Mouse (Mus musculus): ENCODE data around the gene AC124502.3. TPM values are rescaled to one million over a fixed set of nuclear protein-coding genes. Genes with fewer than 3 reads are reported as not detected.

AC124502.3 gene
- polyA plus RNA-seq, 1 experiment: 1.6 TPM

DNA sequence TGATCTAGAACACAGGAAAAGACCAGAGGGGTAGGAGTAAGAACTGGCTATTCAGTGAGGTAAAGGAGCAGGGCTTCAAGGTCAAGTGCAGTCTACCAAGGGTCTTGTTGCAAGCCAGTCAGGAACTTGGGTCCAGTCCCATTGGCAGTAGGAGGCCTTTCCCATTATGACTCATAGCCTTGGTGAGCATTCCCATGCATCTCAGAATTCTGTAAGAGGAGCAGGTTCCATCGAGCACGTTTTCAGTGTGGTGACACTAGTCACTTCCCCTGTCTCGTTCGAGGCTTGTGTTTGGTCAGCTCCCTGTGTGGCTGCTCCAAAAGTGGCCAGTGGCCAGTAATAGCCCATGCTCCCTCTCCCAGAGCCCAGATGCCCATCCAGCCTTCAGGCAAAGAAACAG, 6.8 kb downstream of the AC124502.3 start:
- no peak overlapping the region for H3K4me3 ChIP-seq
- no peaks in the 10 kb centered on the region for H3K36me3 ChIP-seq (ENCODE audit: control insufficient read depth, insufficient read depth)

DNA sequence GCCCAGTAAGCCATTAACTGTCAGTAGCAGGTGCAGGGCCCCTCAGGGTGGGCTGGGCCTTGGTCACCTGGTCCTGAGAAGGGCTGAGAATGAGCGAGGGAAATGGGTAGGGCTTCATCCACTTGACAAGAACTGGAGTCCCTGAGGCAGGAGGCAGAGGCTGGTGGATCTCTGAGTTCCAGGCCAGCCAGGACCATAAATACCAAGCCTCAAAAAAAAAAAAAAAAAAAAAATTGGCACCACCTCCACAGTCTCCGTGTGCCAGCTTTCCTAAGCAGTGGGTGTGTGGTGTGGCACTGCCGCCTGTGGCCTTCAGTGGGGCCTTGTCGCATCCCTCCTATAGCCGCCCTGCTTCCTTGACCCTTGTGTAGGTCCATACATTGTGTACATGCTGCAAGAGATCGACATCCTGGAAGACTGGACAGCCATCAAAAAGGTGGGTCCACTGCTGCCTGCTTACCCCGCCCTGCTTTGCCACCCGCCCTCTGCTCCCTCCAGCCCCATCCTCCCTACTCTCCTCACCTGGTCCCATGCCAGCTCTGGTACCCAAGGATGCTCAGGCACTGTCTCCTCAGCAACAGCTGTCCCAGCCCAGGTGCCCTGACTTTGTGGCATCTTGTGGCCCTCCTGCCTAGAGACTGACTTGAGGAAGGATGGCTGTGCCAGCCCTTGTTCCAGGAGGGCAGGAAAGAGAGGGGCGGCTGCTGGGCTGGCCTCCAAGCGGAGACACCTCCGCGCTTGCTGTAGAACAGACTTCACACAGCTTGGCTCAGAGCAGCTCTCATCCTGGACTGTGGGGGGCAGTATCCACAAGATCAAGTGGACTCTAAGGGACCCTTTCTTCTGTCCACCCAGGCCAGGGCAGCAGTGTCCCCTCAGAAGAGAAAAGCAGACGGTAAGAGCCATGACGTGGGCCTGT, 9.7 kb downstream of the AC124502.3 start:
- Histone ChIP-seq H3K4me2 (ENCODE audit: low read depth) (no peak overlapping the region), H3K79me2 (ENCODE audit: control insufficient read depth, insufficient read depth) (peaks cover 28% of the 10 kb centered on the region), H3K36me3 (ENCODE audit: control insufficient read depth, insufficient read depth) (peaks cover 3% of the 10 kb centered on the region), H3ac (ENCODE audit: control insufficient read depth, insufficient read length) (no peak overlapping the region), H3K4me3 (no peak overlapping the region), H3K27me3 (ENCODE audit: control insufficient read depth, insufficient read depth, insufficient read length) (no peaks in the 10 kb centered on the region)
- TF ChIP-seq MYOD1 (IDR thresholded peaks at IDR 0.05; ENCODE audit: control insufficient read depth in 1 of 3, insufficient read length in 2 of 3, low read depth in 2 of 3): no peak
- no peak for TF ChIP-seq POLR2A (IDR thresholded peaks at IDR 0.05; ENCODE audit: insufficient read length, low read depth)
- TF ChIP-seq POLR2AphosphoS2 (IDR thresholded peaks at IDR 0.05; ENCODE audit: insufficient read length, low read depth): no peak
- TF ChIP-seq MYOG (IDR thresholded peaks at IDR 0.05; ENCODE audit: control insufficient read depth in 1 of 3, insufficient read depth in 1 of 3, insufficient read length in 2 of 3, low read depth in 2 of 3): no peak
- TF ChIP-seq MAX (IDR thresholded peaks at IDR 0.05; ENCODE audit: low read depth): no peak
- TF ChIP-seq TCF3 (IDR thresholded peaks at IDR 0.05; ENCODE audit: insufficient read length, low read depth): no peak
- TF ChIP-seq SRF (IDR thresholded peaks at IDR 0.05; ENCODE audit: control insufficient read depth, insufficient read length, low read depth): no peak
- no peak for TF ChIP-seq TCF12 (IDR thresholded peaks at IDR 0.05; ENCODE audit: insufficient read depth, poor library complexity, severe bottlenecking)
- TF ChIP-seq USF1 (IDR thresholded peaks at IDR 0.05; ENCODE audit: low read depth): no peak
- TF ChIP-seq E2F4 (IDR thresholded peaks at IDR 0.05; ENCODE audit: insufficient read depth): no peak
- TF ChIP-seq REST (IDR thresholded peaks at IDR 0.05; ENCODE audit: insufficient read depth, insufficient read length): no peak
- TF ChIP-seq CEBPB (IDR thresholded peaks at IDR 0.05; ENCODE audit: insufficient read depth, poor library complexity, severe bottlenecking): no peak

More for the DNA sequence above, 6.8 kb downstream of the AC124502.3 start:
- H3ac ChIP-seq (ENCODE audit: control insufficient read depth, insufficient read length): no peak overlapping the region
- peaks cover 19% of the 10 kb centered on the region for H3K79me2 ChIP-seq (ENCODE audit: control insufficient read depth, insufficient read depth)
- no peak overlapping the region for H3K4me2 ChIP-seq (ENCODE audit: low read depth)
- no peak for TF ChIP-seq SRF (IDR thresholded peaks at IDR 0.05; ENCODE audit: control insufficient read depth, insufficient read length, low read depth)
- no peak for TF ChIP-seq MAX (IDR thresholded peaks at IDR 0.05; ENCODE audit: low read depth)
- no peak for TF ChIP-seq REST (IDR thresholded peaks at IDR 0.05; ENCODE audit: insufficient read depth, insufficient read length)
- no peak for TF ChIP-seq TCF12 (IDR thresholded peaks at IDR 0.05; ENCODE audit: insufficient read depth, poor library complexity, severe bottlenecking)
- no peak for TF ChIP-seq MYOG (IDR thresholded peaks at IDR 0.05; ENCODE audit: control insufficient read depth in 1 of 3, insufficient read depth in 1 of 3, insufficient read length in 2 of 3, low read depth in 2 of 3)
- TF ChIP-seq USF1 (IDR thresholded peaks at IDR 0.05; ENCODE audit: low read depth): no peak
- TF ChIP-seq TCF3 (IDR thresholded peaks at IDR 0.05; ENCODE audit: insufficient read length, low read depth): no peak
- no peak for TF ChIP-seq POLR2AphosphoS2 (IDR thresholded peaks at IDR 0.05; ENCODE audit: insufficient read length, low read depth)
- no peak for TF ChIP-seq CEBPB (IDR thresholded peaks at IDR 0.05; ENCODE audit: insufficient read depth, poor library complexity, severe bottlenecking)
- TF ChIP-seq POLR2A (IDR thresholded peaks at IDR 0.05; ENCODE audit: insufficient read length, low read depth): no peak
- TF ChIP-seq E2F4 (IDR thresholded peaks at IDR 0.05; ENCODE audit: insufficient read depth): no peak
- TF ChIP-seq MYOD1 (IDR thresholded peaks at IDR 0.05; ENCODE audit: control insufficient read depth in 1 of 3, insufficient read length in 2 of 3, low read depth in 2 of 3): no peak
- H3K27me3 ChIP-seq (ENCODE audit: control insufficient read depth, insufficient read depth, insufficient read length): no peaks in the 10 kb centered on the region

- Histone ChIP-seq H3K4me2 (ENCODE audit: low read depth) (no peak overlapping the region), H3K4me3 (peak overlapping the region; percentile 95), H3K27me3 (ENCODE audit: control insufficient read depth, insufficient read depth, insufficient read length) (no peaks in the 10 kb centered on the region), H3ac (ENCODE audit: control insufficient read depth, insufficient read length) (no peak overlapping the region), H3K36me3 (ENCODE audit: control insufficient read depth, insufficient read depth) (peaks cover 10% of the 10 kb centered on the region), H3K79me2 (ENCODE audit: control insufficient read depth, insufficient read depth) (peaks cover 30% of the 10 kb centered on the region)
- TF ChIP-seq TCF3 (IDR thresholded peaks at IDR 0.05; ENCODE audit: insufficient read length, low read depth) (no peak), MYOG (IDR thresholded peaks at IDR 0.05; ENCODE audit: control insufficient read depth in 1 of 3, insufficient read depth in 1 of 3, insufficient read length in 2 of 3, low read depth in 2 of 3) (no peak), REST (IDR thresholded peaks at IDR 0.05; ENCODE audit: insufficient read depth, insufficient read length) (no peak), USF1 (IDR thresholded peaks at IDR 0.05; ENCODE audit: low read depth) (no peak), E2F4 (IDR thresholded peaks at IDR 0.05; ENCODE audit: insufficient read depth) (no peak), SRF (IDR thresholded peaks at IDR 0.05; ENCODE audit: control insufficient read depth, insufficient read length, low read depth) (no peak)
Observed at GRCm38 (mm10) chr19:5049325-5049724, 10.6 kb downstream of the AC124502.3 start.

DNA sequence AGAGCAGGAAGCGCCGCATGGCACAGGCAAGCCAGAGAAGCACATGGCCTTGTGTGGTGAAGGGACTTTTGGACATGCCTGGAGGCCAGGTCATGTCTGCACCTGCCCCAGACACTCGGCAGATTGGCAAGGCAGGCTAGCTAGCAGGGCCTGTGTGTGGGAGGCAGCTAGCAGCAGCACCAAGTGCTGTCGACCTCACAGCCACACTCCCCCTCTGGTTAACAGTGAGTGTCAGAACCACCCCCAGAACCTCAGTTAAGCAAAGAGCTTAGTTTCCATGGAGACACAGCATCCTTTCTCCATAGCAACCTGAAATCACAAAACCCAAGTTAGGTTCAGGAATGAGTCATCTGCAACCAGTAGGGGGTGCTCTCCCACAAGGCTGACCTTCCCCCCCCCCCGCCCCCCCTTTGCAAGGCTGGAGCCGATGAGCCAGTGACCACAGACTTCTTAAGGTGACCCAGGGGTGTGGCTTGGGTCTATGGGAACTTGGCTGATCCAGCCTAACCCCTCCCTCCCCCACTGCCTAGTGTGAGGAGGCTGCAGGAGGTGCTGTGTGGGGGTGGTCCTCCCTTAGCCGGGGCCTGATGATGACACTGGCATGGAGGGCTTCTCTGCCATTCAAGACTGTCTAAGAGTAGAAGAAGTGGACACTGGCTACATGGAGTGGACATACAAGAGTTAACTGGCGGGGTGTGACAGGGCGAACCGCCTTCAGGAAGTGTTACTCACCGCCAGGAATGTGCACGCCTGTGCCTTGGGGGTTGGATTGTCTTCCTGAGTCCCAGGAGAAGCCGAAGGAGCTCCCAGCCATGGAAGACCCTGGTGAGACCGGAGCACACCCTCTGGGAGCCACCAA, 11.6 kb downstream of the AC124502.3 start, which contains the start of gene Rin1:
Rin1 (plus strand) TSS at position 435 of the 859 bp plus-strand sequence.
- TF ChIP-seq MAX (IDR thresholded peaks at IDR 0.05; ENCODE audit: low read depth) (no peak), POLR2A (IDR thresholded peaks at IDR 0.05; ENCODE audit: insufficient read length, low read depth) (peak; percentile 68), TCF12 (IDR thresholded peaks at IDR 0.05; ENCODE audit: insufficient read depth, poor library complexity, severe bottlenecking) (no peak), E2F4 (IDR thresholded peaks at IDR 0.05; ENCODE audit: insufficient read depth) (no peak), MYOD1 (IDR thresholded peaks at IDR 0.05; ENCODE audit: control insufficient read depth in 1 of 3, insufficient read length in 2 of 3, low read depth in 2 of 3) (peak in 2 of 3 experiments; percentile 81 to 90), REST (IDR thresholded peaks at IDR 0.05; ENCODE audit: insufficient read depth, insufficient read length) (no peak), CEBPB (IDR thresholded peaks at IDR 0.05; ENCODE audit: insufficient read depth, poor library complexity, severe bottlenecking) (no peak), SRF (IDR thresholded peaks at IDR 0.05; ENCODE audit: control insufficient read depth, insufficient read length, low read depth) (no peak), MYOG (IDR thresholded peaks at IDR 0.05; ENCODE audit: control insufficient read depth in 1 of 3, insufficient read depth in 1 of 3, insufficient read length in 2 of 3, low read depth in 2 of 3) (peak in 1 of 3 experiments; percentile 55), POLR2AphosphoS2 (IDR thresholded peaks at IDR 0.05; ENCODE audit: insufficient read length, low read depth) (peak; percentile 68), TCF3 (IDR thresholded peaks at IDR 0.05; ENCODE audit: insufficient read length, low read depth) (no peak), USF1 (IDR thresholded peaks at IDR 0.05; ENCODE audit: low read depth) (no peak)
- Histone ChIP-seq H3K4me2 (ENCODE audit: low read depth) (peak within 1 kb of the TSS; percentile 78), H3ac (ENCODE audit: control insufficient read depth, insufficient read length) (peak within 1 kb of the TSS; percentile 74), H3K27me3 (ENCODE audit: control insufficient read depth, insufficient read depth, insufficient read length) (no peaks in the 10 kb centered on the region), H3K36me3 (ENCODE audit: control insufficient read depth, insufficient read depth) (peaks cover 19% of the 10 kb centered on the region), H3K79me2 (ENCODE audit: control insufficient read depth, insufficient read depth) (peaks cover 35% of the 10 kb centered on the region), H3K4me3 (peak within 1 kb of the TSS; percentile 95)
